Mouse (Mus musculus): Measurements from ENCODE around the gene Pik3ca.
A peak's percentile ranks its signal among the peaks of the same experiment; 100 is the strongest.

Gene Pik3ca

DNA sequence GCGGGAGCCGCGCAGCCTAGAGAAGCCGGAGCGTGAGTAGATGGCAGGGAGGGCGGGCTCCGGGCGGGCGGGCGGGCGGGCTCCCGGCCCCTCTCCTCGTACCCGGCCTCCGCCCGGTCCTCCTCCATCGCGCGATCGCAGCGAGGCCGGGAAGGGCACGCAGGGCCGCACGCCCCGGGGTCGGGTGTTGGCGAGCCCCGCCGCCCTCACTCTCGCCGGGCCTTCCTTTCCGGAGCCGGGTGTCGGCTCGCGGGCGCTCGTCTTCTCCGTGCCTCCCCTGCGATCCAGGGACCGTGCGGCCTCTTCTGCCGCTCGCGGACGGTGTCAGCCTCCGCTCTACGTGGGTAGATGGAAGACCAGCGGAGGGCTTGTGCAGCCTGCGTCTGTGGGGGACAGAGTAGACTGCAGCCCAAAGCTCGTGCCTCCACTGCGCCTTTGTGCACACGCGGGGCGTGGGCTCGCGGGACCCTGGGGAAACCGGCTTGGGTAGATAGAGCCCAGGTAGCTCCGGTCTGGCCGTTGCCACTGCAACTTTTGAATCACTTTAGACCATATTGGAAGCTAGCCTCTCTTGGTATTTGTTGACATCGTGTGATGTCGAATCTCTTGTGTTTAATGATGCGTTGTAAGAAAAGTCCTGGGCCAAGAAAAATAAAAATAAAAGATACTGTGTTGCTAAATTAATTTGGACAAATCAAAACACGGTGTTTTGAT, at the start of gene Pik3ca:
Gene Pik3ca (plus strand): TSS at position 211 of the 714 bp plus-strand sequence.
- peak; percentile 53 for DNase-seq

DNA sequence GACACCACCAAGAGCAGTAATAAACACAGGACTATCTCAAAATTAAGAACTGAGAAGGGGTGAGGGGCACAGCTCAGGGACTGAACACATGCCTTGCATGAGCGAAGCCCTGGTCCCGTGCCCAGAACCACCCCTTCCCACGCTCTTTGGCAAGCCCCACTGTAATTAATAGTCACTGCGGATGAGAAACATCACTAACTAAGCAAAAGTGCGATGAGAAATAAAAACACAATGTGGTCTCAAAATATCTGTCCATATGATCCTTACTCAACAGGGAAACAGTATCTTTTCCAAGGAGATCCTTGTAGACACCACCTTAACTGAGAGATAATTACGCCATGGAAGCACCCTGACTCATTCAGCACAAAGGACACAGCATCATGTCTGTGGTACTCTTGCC, 49.6 kb upstream of the Pik3ca start:
- DNase-seq = peak; percentile 67

GRCm38 (mm10) chr3:32361221-32361620, 36.2 kb upstream of the Pik3ca start:
- no peak for DNase-seq

- no peak for DNase-seq
These were observed 33.3 kb upstream of the Pik3ca start for GRCm38 (mm10) chr3:32364195-32364594.

- DNase-seq = peak; percentile 54
These were observed 32.5 kb upstream of the Pik3ca start for GRCm38 (mm10) chr3:32364841-32365545.

DNA sequence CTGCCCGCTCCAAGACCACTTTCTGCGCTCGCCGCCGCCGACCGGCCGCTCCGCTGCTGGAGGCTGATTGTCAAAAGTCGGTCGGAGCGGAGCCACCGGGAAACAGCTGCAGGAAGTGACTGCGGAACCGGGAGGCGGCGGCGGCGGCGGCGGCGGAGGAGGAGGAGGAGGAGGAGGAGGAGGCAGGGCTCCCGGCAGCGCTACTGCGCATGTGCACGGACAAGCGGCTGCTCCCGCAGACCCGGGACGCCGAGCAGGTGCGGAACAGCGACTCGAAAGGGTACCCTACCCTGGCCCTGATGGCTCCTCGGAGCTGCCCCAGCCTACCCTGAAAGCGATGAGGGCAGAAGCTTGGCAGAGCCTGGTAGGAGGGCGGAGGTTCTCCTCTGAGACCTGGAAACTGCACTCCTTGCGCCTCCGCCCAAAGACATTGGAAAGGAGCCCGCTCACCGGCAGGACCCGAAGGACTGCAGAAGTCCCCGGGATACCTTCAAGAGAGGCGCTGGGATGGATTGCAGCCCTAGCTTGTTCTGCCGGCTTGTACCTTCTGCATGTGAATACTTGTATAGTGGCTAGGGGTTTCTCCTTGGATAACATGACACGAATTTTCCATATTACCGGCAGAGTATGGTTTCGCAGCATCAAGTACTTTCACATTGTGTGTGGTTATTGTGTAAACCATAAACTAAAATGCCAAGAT, 31.8 kb upstream of the Pik3ca start, which contains the start of gene Zmat3:
Gene Zmat3 (minus strand): TSS at position 469 of the 700 bp plus-strand sequence.
- peak; percentile 87 for DNase-seq

DNA sequence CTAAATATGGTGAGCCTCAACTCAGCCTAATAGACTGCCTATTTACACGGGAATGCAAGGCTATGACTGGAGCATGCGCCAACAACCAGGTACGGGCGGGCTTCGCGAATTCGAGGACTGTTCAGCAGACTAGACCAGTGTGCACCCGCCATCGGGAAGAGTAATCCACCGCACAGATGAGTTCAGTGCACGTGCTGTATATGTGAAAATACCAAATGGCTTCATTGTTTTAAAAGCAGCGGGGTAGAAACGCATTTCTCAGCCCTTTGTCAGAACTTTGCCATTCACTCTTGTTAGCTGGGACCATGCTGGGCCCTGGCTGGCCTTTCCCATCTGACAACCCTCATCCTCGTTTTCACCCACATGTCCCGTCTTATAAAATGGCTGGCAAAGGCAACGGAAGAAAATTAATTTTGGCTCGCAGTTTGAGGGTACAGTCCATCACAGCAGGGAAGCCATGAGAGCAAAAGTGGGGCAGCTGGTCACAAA, 31.2 kb upstream of the Pik3ca start:
- DNase-seq = peak; percentile 29

GRCm38 (mm10) chr3:32367516-32367915, 30.0 kb upstream of the Pik3ca start:
- DNase-seq = no peak

DNA sequence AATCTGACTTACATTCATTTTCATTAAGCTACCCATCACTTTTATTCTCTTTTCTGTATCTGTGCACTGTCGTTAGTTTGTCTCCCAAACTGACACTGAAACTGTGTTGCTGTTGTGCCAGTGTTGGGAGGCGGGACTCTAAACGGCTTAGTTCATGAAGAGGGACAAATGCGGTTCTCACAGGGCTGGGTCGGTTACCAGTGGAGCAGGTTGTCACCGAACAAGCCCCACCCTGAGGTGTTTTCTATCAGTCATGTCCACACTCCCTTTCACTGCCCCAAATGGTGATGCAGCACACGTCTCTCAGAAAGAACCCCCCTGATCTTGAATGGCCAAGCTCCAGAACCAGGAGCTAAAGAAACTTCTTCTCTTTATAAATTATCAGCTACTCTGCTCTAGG, 25.5 kb upstream of the Pik3ca start:
- no peak for DNase-seq

- no peak for DNase-seq
These were observed 25.0 kb upstream of the Pik3ca start for GRCm38 (mm10) chr3:32372470-32372869.

- no peak for DNase-seq
These were observed 24.2 kb upstream of the Pik3ca start for GRCm38 (mm10) chr3:32373236-32373635.

GRCm38 (mm10) chr3:32379891-32380290, 17.6 kb upstream of the Pik3ca start:
- DNase-seq = no peak

- no peak for DNase-seq
These were observed 15.9 kb upstream of the Pik3ca start for GRCm38 (mm10) chr3:32381556-32381955.

GRCm38 (mm10) chr3:32392841-32393240, 4.6 kb upstream of the Pik3ca start:
- DNase-seq = no peak

- DNase-seq = no peak
These were observed 3.5 kb upstream of the Pik3ca start for GRCm38 (mm10) chr3:32393986-32394385.

DNA sequence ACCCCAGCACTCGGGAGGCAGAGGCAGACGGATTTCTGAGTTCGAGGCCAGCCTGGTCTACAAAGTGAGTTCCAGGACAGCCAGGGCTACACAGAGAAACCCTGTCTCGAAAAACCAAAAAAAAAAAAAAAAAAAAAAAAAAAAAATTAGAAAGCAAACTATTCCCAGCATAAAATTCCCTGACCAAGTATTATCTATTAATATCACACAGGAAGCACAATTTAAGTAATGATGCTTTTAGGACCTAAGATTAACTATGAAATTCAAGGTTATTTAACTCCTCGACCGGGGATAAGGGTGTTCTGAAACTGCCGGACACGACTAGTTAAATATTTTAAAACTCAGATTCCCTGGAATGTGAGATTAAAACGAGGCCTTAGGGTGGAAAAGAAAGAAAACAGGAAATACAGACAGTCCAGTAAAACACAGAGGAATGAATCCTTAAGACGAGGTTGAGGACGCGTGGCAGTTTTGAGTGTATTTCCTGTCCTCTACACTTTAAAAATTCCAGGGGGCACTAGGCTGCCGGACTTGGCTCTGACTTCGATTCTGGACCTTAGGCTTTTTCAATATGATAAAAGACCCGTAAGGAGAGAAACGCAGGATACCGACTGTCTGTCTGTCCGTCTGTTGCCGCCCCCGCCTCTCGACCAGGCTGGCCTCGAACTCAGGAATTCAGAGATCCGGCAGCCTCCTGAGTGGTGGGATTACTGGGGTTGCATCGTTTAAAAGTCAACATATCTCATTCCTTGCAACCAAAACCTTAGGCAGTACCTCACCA, 1.5 kb upstream of the Pik3ca start:
- DNase-seq = peak; percentile 26

GRCm38 (mm10) chr3:32396794-32397460, 544 bp upstream of the Pik3ca start:
- DNase-seq = peak; percentile 93

GRCm38 (mm10) chr3:32398175-32398538, 686 bp downstream of the Pik3ca start:
- DNase-seq = no peak

DNA sequence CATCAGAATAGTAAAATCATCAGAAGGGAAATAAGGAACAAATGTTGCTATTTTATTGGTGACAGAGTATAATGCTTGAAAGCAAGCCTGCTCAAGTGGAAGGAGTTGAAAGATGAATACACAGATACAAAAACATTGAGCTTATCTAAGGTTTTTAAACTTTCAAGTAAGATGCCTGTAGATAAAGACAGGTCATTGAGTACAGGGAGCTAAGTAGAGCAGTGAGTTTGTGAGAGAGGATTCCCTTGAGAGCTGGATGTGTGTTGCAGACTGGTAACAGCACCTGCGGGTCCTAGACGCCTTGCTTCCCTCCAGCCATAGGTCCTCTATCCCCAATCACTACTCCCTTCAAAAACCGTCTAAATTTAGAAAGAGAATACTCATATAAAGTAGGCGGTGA, 1.2 kb downstream of the Pik3ca start:
- no peak for DNase-seq

- DNase-seq = no peak
These were observed 1.9 kb downstream of the Pik3ca start for GRCm38 (mm10) chr3:32399381-32399780.

GRCm38 (mm10) chr3:32399931-32400330, 2.5 kb downstream of the Pik3ca start:
- no peak for DNase-seq

DNA sequence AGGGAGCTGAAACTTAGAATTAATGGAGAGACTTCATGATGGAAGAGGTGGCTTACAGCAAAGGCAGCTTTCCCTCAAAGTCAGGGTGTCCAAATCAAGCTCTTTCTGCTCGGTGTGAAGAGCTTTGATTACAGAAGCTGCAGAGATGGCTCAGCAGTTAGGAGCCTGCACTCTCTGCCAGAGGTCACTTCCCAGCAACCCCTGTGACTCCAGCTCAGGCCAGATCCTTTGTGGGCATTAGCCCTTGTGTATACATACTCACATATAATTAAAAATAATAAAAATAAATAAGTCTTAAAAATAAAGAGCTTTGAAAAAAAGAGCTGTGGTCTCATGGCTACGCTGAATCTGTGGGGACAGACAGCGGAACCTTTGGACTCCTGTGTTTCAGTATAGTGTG, 4.1 kb downstream of the Pik3ca start:
- no peak for DNase-seq

Measured in right cerebral cortex, postnatal 14 days (tissue).